Mouse (Mus musculus) embryonic facial prominence, embryonic 11.5 days (tissue): ENCODE measurements around the gene Kif22. TPM values are rescaled to one million over a fixed set of nuclear protein-coding genes. Genes with fewer than 3 reads are reported as not detected.
A peak's percentile ranks its signal among the peaks of the same experiment; 100 is the strongest.

Experiments used
- ATAC-seq: fragments of 200-750 bp; cut with Nextera tagmentation; replicated peaks from 2 replicates; pipeline ENCODE4 v1.8.0; 2017; ENCODE audit warnings: low read depth; ENCODE audit not compliant: insufficient number of reproducible peaks, low FRiP score, low TSS enrichment
- DNase-seq: peaks from one replicate; pipeline ENCODE4 v3.0.0-alpha.2; 2015; ENCODE audit warnings: low spot score
- H3K27ac ChIP-seq: fragments of 300-500 bp; sonication (generic); replicated peaks from 2 replicates; pipeline ENCODE4 v1.5.1; 2014; ENCODE audit warnings: mild to moderate bottlenecking, low read depth, low read length, control low read depth
- H3K27me3 ChIP-seq: fragments of 300-500 bp; sonication (generic); 2 replicates; pipeline ENCODE4 v1.6.1; 2014; ENCODE audit warnings: mild to moderate bottlenecking, low read length, moderate library complexity, mixed read lengths; ENCODE audit not compliant: control insufficient read depth, insufficient read depth
- H3K36me3 ChIP-seq: fragments of 300-500 bp; sonication (generic); replicated peaks from 2 replicates; pipeline ENCODE4 v1.6.1; 2014; ENCODE audit warnings: low read depth, mild to moderate bottlenecking, low read length, moderate library complexity, mixed read lengths; ENCODE audit not compliant: control insufficient read depth, insufficient read depth
- H3K4me1 ChIP-seq: fragments of 300-500 bp; sonication (generic); 2 replicates; pipeline ENCODE4 v1.6.1; 2014; ENCODE audit warnings: low read length, mixed read lengths; ENCODE audit not compliant: control insufficient read depth, insufficient read depth
- H3K4me2 ChIP-seq: fragments of 300-500 bp; sonication (generic); 2 replicates; pipeline ENCODE4 v1.6.1; 2014; ENCODE audit warnings: low read depth, mild to moderate bottlenecking, control low read depth, low read length, moderate library complexity
- H3K4me3 ChIP-seq: fragments of 300-500 bp; sonication (generic); 2 replicates; pipeline ENCODE4 v1.5.1; 2014; ENCODE audit warnings: low read depth, low read length, control low read depth
- H3K9ac ChIP-seq: fragments of 300-500 bp; sonication (generic); replicated peaks from 2 replicates; pipeline ENCODE4 v1.6.1; 2014; ENCODE audit warnings: mild to moderate bottlenecking, control low read depth, low read length
- H3K9me3 ChIP-seq: fragments of 300-500 bp; sonication (generic); replicated peaks from 2 replicates; pipeline ENCODE4 v1.6.1; 2016; ENCODE audit warnings: mild to moderate bottlenecking, low read length, inconsistent platforms, mixed read lengths; ENCODE audit not compliant: control insufficient read depth
- WGBS: fragments of 180-500 bp; shearing (Covaris S2); extraction: QIAGEN DNeasy Blood & Tissue Kit; methylation state at CpG from one replicate; pipeline ENCODE4 v1.1.7; 2014; 5-methylcytosine and 5-hydroxymethylcytosine counted together
- polyA plus RNA-seq: library from polyadenylated mRNA; unstranded; fragments of >200 nt; fragmentation: Nextera tagmentation; extraction: Ambion mirVana; gene quantifications from 2 replicates; pipeline ENCODE4 v1.2.1, GENCODE M21; 2014

Gene Kif22
- polyA plus RNA-seq, 1 experiment from 2014 or later, result 199 TPM

GRCm38 (mm10) chr7:127073221-127073620 lies 30.9 kb upstream of the Kif22 start:
- WGBS, result 82% methylated on average over 4 of the region's 4 CpGs
- H3K36me3 ChIP-seq, result no peaks in the 10 kb centered on the region
- no peak overlapping the region for H3K9ac ChIP-seq
- no peak overlapping the region for H3K27ac ChIP-seq
- H3K4me1 ChIP-seq, result no peaks in the 10 kb centered on the region
- H3K9me3 ChIP-seq, result no peaks in the 10 kb centered on the region
- DNase-seq (no peak), ATAC-seq (no peak)
- H3K27me3 ChIP-seq, result no peaks in the 10 kb centered on the region
- no peak overlapping the region for H3K4me2 ChIP-seq
- H3K4me3 ChIP-seq, result no peak overlapping the region

GRCm38 (mm10) chr7:127070871-127071413 lies 28.7 kb upstream of the Kif22 start:
- WGBS, result 74% methylated on average over 4 of the region's 4 CpGs
- ATAC-seq (no peak), DNase-seq (no peak)
- no peaks in the 10 kb centered on the region for H3K36me3 ChIP-seq
- H3K4me2 ChIP-seq, result no peak overlapping the region
- H3K27me3 ChIP-seq, result no peaks in the 10 kb centered on the region
- H3K4me3 ChIP-seq, result no peak overlapping the region
- H3K4me1 ChIP-seq, result no peaks in the 10 kb centered on the region
- no peaks in the 10 kb centered on the region for H3K9me3 ChIP-seq
- no peak overlapping the region for H3K9ac ChIP-seq
- H3K27ac ChIP-seq, result no peak overlapping the region

GRCm38 (mm10) chr7:127066317-127066716 lies 24.0 kb upstream of the Kif22 start:
- no peaks in the 10 kb centered on the region for H3K4me1 ChIP-seq
- 87% methylated on average over 4 of the region's 4 CpGs for WGBS
- no peak for ATAC-seq
- no peak overlapping the region for H3K27ac ChIP-seq
- no peak for DNase-seq
- H3K4me3 ChIP-seq, result no peak overlapping the region
- H3K36me3 ChIP-seq, result no peaks in the 10 kb centered on the region
- H3K9ac ChIP-seq, result no peak overlapping the region
- no peak overlapping the region for H3K4me2 ChIP-seq
- no peaks in the 10 kb centered on the region for H3K27me3 ChIP-seq
- H3K9me3 ChIP-seq, result no peaks in the 10 kb centered on the region

GRCm38 (mm10) chr7:127065538-127065937 lies 23.3 kb upstream of the Kif22 start:
- H3K9me3 ChIP-seq, result no peaks in the 10 kb centered on the region
- DNase-seq, result no peak
- H3K27ac ChIP-seq, result no peak overlapping the region
- H3K9ac ChIP-seq, result no peak overlapping the region
- no peak for ATAC-seq
- no peaks in the 10 kb centered on the region for H3K4me1 ChIP-seq
- 87% methylated on average over 6 of the region's 6 CpGs for WGBS
- no peak overlapping the region for H3K4me3 ChIP-seq
- H3K4me2 ChIP-seq, result no peak overlapping the region
- no peaks in the 10 kb centered on the region for H3K36me3 ChIP-seq
- no peaks in the 10 kb centered on the region for H3K27me3 ChIP-seq

GRCm38 (mm10) chr7:127055026-127055585 lies 12.8 kb upstream of the Kif22 start:
- Histone ChIP-seq H3K4me1 (no peaks in the 10 kb centered on the region), H3K4me2 (no peak overlapping the region), H3K27me3 (no peaks in the 10 kb centered on the region), H3K9ac (no peak overlapping the region), H3K36me3 (no peaks in the 10 kb centered on the region), H3K27ac (no peak overlapping the region), H3K4me3 (no peak overlapping the region), H3K9me3 (no peaks in the 10 kb centered on the region)
- 71% methylated on average over 5 of the region's 5 CpGs for WGBS
- ATAC-seq (no peak), DNase-seq (no peak)

GRCm38 (mm10) chr7:127031244-127031643 lies 11.0 kb downstream of the Kif22 start:
- Histone ChIP-seq H3K9ac (no peak overlapping the region), H3K4me2 (no peak overlapping the region), H3K27me3 (no peaks in the 10 kb centered on the region), H3K9me3 (no peaks in the 10 kb centered on the region), H3K4me3 (no peak overlapping the region), H3K36me3 (peaks cover 11% of the 10 kb centered on the region), H3K27ac (no peak overlapping the region), H3K4me1 (peaks cover 4% of the 10 kb centered on the region)
- ATAC-seq (no peak), DNase-seq (no peak)
- 84% methylated on average over 1 of the region's 1 CpGs for WGBS

- DNase-seq, result no peak
- H3K27ac ChIP-seq, result no peak overlapping the region
- H3K4me1 ChIP-seq, result peaks cover 4% of the 10 kb centered on the region
- no peak overlapping the region for H3K4me2 ChIP-seq
- H3K4me3 ChIP-seq, result no peak overlapping the region
- WGBS, result 93% methylated on average over 1 of the region's 1 CpGs
- H3K9ac ChIP-seq, result no peak overlapping the region
- peaks cover 11% of the 10 kb centered on the region for H3K36me3 ChIP-seq
- H3K27me3 ChIP-seq, result no peaks in the 10 kb centered on the region
- ATAC-seq, result no peak
- no peaks in the 10 kb centered on the region for H3K9me3 ChIP-seq
Observed at GRCm38 (mm10) chr7:127030172-127030571, 12.1 kb downstream of the Kif22 start.

- peaks cover 15% of the 10 kb centered on the region for H3K4me1 ChIP-seq
- H3K9ac ChIP-seq, result peak overlapping the region; percentile 51
- peak overlapping the region; percentile 53 for H3K27ac ChIP-seq
- H3K4me3 ChIP-seq, result peak overlapping the region; percentile 99
- H3K9me3 ChIP-seq, result no peaks in the 10 kb centered on the region
- no peaks in the 10 kb centered on the region for H3K27me3 ChIP-seq
- peaks cover 12% of the 10 kb centered on the region for H3K36me3 ChIP-seq
- ATAC-seq (no peak), DNase-seq (no peak)
- 71% methylated on average over 8 of the region's 8 CpGs for WGBS
- H3K4me2 ChIP-seq, result peak overlapping the region; percentile 32
Observed at GRCm38 (mm10) chr7:127027885-127028284, 14.4 kb downstream of the Kif22 start.
